Mouse (Mus musculus): ENCODE results near the gene Slc25a23. TPM values are rescaled to one million over a fixed set of nuclear protein-coding genes. Genes with fewer than 3 reads are reported as not detected.
A peak's percentile ranks its signal among the peaks of the same experiment; 100 is the strongest.

Gene Slc25a23
- polyA plus RNA-seq, 1 experiment, result 24.2 TPM

DNA sequence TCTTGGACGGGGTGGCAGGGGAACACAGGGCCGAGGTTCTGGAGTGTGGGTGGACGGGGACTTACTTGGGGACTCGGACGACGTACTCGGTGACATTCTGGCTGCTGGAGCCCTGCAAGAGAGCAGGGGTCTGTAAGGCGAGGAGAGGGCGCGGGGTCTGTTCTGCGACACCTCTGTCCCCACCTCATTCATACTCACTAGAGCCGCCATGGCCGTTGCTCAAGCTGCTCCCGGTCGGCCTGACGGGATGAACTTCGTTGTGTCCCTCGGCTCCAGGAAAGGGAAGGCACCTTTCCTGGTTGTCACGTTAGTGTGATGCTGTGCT, 48.8 kb downstream of the Slc25a23 start:
- Histone ChIP-seq H3K9me3 (replicated peaks; ENCODE audit: control insufficient read depth, insufficient read depth, low read length, poor library complexity, severe bottlenecking) (no peaks in the 10 kb centered on the region), H3K27ac (ENCODE audit: insufficient read depth, low read length) (peak overlapping the region; percentile 42), H3K27me3 (ENCODE audit: control insufficient read depth, insufficient read depth, low read length, poor library complexity, severe bottlenecking) (no peaks in the 10 kb centered on the region), H3K4me3 (ENCODE audit: low read depth, low read length) (peak overlapping the region; percentile 93), H3K36me3 (ENCODE audit: control insufficient read depth, insufficient read depth, low read length, poor library complexity, severe bottlenecking) (0 out of 2 replicates have a peak, but pooled peaks cover 4% of the 10 kb centered on the region), H3K4me1 (ENCODE audit: control insufficient read depth, insufficient read depth, low read length) (peaks cover 2% of the 10 kb centered on the region), H3K9ac (ENCODE audit: low read depth, poor library complexity, severe bottlenecking) (peak overlapping the region; percentile 87)
- TF ChIP-seq POLR2A (IDR thresholded peaks at IDR 0.05; ENCODE audit: insufficient read depth, low read length) (no peak), EP300 (IDR thresholded peaks at IDR 0.05; ENCODE audit: insufficient read depth, low read depth, low read length) (no peak), CTCF (IDR thresholded peaks at IDR 0.05; ENCODE audit: low read depth, low read length) (no peak)

DNA sequence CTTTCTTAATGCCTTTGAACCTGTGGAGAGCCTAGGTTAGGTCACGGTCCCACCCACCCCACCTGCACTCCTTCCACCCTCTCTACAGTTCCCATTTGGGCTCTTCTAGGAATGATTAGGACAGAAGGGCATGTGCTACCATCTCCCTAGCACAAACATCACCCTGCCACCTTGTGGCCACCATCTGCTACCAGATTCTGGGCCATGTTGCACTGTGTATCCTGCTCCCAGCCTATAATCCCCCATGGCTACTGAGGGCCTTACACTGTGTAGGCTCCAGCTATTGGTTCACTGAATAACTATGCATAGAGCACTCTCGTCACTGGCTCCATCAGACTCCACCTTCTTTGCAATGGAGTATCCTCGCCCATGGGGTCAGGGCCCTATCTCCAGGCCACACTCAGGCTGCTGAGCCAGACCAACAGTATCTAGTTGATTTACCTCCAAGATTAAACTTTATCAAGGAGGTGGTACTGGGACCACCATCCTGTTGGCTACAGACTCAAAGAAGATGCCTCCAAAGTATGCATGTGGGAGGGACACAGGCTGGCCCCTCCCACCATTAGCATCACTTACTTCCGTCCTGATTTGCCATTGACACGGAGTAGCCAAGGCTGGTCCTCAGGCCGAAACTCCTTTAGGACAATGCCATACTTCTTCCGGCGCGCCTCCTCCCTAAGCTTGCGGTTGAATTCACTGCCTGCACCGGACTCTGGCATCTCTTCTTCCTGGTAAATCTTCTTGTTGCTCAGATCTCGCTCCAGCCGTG, 52.3 kb downstream of the Slc25a23 start:
- Histone ChIP-seq H3K36me3 (ENCODE audit: control insufficient read depth, insufficient read depth, low read length, poor library complexity, severe bottlenecking) (peaks cover 17% of the 10 kb centered on the region), H3K4me1 (ENCODE audit: control insufficient read depth, insufficient read depth, low read length) (peaks cover 2% of the 10 kb centered on the region), H3K27me3 (ENCODE audit: control insufficient read depth, insufficient read depth, low read length, poor library complexity, severe bottlenecking) (no peaks in the 10 kb centered on the region), H3K27ac (ENCODE audit: insufficient read depth, low read length) (peak overlapping the region; percentile 84), H3K9me3 (replicated peaks; ENCODE audit: control insufficient read depth, insufficient read depth, low read length, poor library complexity, severe bottlenecking) (no peaks in the 10 kb centered on the region), H3K4me3 (ENCODE audit: low read depth, low read length) (no peak overlapping the region), H3K9ac (ENCODE audit: low read depth, poor library complexity, severe bottlenecking) (peak overlapping the region; percentile 10; the same call in 1 of the 2 replicates)
- no peak for TF ChIP-seq EP300 (IDR thresholded peaks at IDR 0.05; ENCODE audit: insufficient read depth, low read depth, low read length)
- peak; percentile 61 for TF ChIP-seq CTCF (IDR thresholded peaks at IDR 0.05; ENCODE audit: low read depth, low read length)

DNA sequence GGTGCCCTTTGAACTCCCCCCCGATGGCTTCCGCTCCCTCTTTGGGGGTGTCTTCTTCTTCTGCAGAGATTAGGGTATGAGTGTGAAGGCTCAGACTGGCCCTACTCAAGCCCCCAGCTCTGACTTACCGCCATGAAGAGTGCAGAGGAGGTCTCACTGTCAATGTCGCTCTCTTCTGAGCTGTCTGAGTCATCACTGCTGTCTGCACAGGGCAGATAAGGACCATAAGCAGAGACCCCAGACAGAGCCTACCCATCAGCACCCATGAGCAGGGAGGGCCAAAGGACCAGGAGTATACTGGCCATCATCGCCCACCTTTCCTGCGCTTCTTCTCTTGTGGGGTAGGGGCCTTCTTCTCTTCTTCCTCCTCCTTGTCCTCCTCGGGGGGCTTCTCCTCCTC, 55.7 kb downstream of the Slc25a23 start:
- Histone ChIP-seq H3K4me3 (ENCODE audit: low read depth, low read length) (no peak overlapping the region), H3K36me3 (ENCODE audit: control insufficient read depth, insufficient read depth, low read length, poor library complexity, severe bottlenecking) (peaks cover 17% of the 10 kb centered on the region), H3K4me1 (ENCODE audit: control insufficient read depth, insufficient read depth, low read length) (peaks cover 2% of the 10 kb centered on the region)

DNA sequence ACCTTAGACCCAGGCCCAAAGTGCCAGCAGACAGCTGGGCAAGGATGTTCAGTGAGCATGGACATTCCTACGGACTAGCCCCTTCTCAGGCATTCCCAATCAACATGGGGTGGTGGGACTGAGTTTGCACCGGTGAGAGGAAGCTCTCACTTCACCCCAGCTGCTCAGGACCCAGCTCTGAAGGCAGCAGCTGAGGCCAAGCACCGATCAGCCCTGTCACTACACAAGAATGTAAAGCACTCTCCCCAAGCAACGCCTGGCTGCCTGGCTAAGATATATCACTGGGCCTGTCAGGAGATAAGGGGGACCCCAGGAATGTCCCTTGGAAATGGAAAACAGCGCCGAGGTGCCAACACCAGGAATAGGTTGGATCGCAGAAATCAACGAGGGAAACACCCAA, 58.4 kb downstream of the Slc25a23 start:
- no peak overlapping the region for H3K9ac ChIP-seq (ENCODE audit: low read depth, poor library complexity, severe bottlenecking)
- no peaks in the 10 kb centered on the region for H3K27me3 ChIP-seq (ENCODE audit: control insufficient read depth, insufficient read depth, low read length, poor library complexity, severe bottlenecking)
- H3K4me3 ChIP-seq (ENCODE audit: low read depth, low read length), result no peak overlapping the region
- H3K36me3 ChIP-seq (ENCODE audit: control insufficient read depth, insufficient read depth, low read length, poor library complexity, severe bottlenecking), result peaks cover 21% of the 10 kb centered on the region
- no peaks in the 10 kb centered on the region for H3K4me1 ChIP-seq (ENCODE audit: control insufficient read depth, insufficient read depth, low read length)
- H3K27ac ChIP-seq (ENCODE audit: insufficient read depth, low read length), result no peak overlapping the region
- no peaks in the 10 kb centered on the region for H3K9me3 ChIP-seq (replicated peaks; ENCODE audit: control insufficient read depth, insufficient read depth, low read length, poor library complexity, severe bottlenecking)
- TF ChIP-seq POLR2A (IDR thresholded peaks at IDR 0.05; ENCODE audit: insufficient read depth, low read length) (no peak), CTCF (IDR thresholded peaks at IDR 0.05; ENCODE audit: low read depth, low read length) (no peak), EP300 (IDR thresholded peaks at IDR 0.05; ENCODE audit: insufficient read depth, low read depth, low read length) (no peak)

More for the DNA sequence above, 55.7 kb downstream of the Slc25a23 start:
- TF ChIP-seq POLR2A (IDR thresholded peaks at IDR 0.05; ENCODE audit: insufficient read depth, low read length), result no peak
- TF ChIP-seq EP300 (IDR thresholded peaks at IDR 0.05; ENCODE audit: insufficient read depth, low read depth, low read length), result no peak
- no peak for TF ChIP-seq CTCF (IDR thresholded peaks at IDR 0.05; ENCODE audit: low read depth, low read length)
- Histone ChIP-seq H3K27ac (ENCODE audit: insufficient read depth, low read length) (no peak overlapping the region), H3K9me3 (replicated peaks; ENCODE audit: control insufficient read depth, insufficient read depth, low read length, poor library complexity, severe bottlenecking) (no peaks in the 10 kb centered on the region), H3K27me3 (ENCODE audit: control insufficient read depth, insufficient read depth, low read length, poor library complexity, severe bottlenecking) (no peaks in the 10 kb centered on the region), H3K9ac (ENCODE audit: low read depth, poor library complexity, severe bottlenecking) (no peak overlapping the region)

DNA sequence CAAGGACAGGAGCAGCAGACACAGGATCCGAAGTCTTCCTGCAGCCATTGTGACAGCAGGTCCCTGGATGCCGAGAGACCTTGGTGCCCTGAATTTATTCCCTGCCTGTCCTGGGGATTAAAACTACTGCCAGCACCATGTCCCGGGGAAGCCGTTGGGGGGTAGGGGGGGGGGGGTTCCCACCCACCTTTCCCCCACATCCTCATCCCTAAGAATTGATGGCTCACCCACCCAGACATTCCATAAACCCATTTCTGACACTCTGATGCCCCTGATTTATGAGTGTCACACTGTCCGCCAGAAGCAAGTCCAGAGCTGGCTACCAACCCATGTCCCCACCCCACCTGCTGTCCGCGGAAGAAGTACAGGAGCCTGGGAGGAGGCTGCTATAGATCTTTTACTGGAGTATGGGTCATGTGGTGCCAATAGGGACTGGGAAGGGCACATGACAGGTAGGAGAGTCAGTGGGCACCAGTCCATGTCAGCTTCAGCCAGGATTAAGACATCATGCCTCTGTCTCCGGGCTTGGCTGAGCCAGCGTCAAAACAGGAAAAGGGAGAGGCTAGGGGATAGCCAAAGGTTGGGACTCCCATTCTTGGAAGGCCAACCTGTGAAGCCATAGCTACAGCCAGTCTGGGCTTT, 59.6 kb downstream of the Slc25a23 start, which contains the start of gene Pspn:
Gene Pspn, minus strand, starts transcription at position 51 of the 642 bp plus-strand sequence.
- H3K36me3 ChIP-seq (ENCODE audit: control insufficient read depth, insufficient read depth, low read length, poor library complexity, severe bottlenecking), result peaks cover 26% of the 10 kb centered on the region
- H3K4me1 ChIP-seq (ENCODE audit: control insufficient read depth, insufficient read depth, low read length), result no peaks in the 10 kb centered on the region
- H3K4me3 ChIP-seq (ENCODE audit: low read depth, low read length), result no peak within 1 kb of the TSS
- H3K27ac ChIP-seq (ENCODE audit: insufficient read depth, low read length), result no peak within 1 kb of the TSS
- no peaks in the 10 kb centered on the region for H3K9me3 ChIP-seq (replicated peaks; ENCODE audit: control insufficient read depth, insufficient read depth, low read length, poor library complexity, severe bottlenecking)
- no peak within 1 kb of the TSS for H3K9ac ChIP-seq (ENCODE audit: low read depth, poor library complexity, severe bottlenecking)
- TF ChIP-seq EP300 (IDR thresholded peaks at IDR 0.05; ENCODE audit: insufficient read depth, low read depth, low read length), result no peak
- no peak for TF ChIP-seq POLR2A (IDR thresholded peaks at IDR 0.05; ENCODE audit: insufficient read depth, low read length)
- no peak for TF ChIP-seq CTCF (IDR thresholded peaks at IDR 0.05; ENCODE audit: low read depth, low read length)
- H3K27me3 ChIP-seq (ENCODE audit: control insufficient read depth, insufficient read depth, low read length, poor library complexity, severe bottlenecking), result no peaks in the 10 kb centered on the region

DNA sequence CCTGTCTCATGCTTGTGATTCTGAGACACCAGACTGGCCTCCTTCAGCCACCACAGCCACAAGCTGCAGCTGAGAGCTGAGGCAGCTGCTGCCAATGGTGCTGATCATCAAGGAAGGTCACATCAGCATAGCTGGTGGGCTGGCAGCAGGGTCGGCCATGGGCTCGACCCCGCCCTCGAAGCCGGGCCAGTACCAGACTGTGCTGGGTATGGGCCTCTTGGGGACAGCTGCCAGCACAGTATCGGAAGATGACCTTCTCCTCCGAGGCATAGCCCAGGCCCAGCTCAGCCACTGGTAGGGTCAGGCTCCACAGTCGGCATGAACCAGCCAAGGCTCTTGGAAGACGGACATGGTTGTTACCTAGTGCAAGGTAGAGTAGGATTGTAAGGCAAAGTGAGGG, 60.2 kb downstream of the Slc25a23 start:
- no peak overlapping the region for H3K4me3 ChIP-seq (ENCODE audit: low read depth, low read length)
- H3K4me1 ChIP-seq (ENCODE audit: control insufficient read depth, insufficient read depth, low read length), result no peaks in the 10 kb centered on the region
- no peak overlapping the region for H3K27ac ChIP-seq (ENCODE audit: insufficient read depth, low read length)
- no peaks in the 10 kb centered on the region for H3K9me3 ChIP-seq (replicated peaks; ENCODE audit: control insufficient read depth, insufficient read depth, low read length, poor library complexity, severe bottlenecking)
- H3K27me3 ChIP-seq (ENCODE audit: control insufficient read depth, insufficient read depth, low read length, poor library complexity, severe bottlenecking), result no peaks in the 10 kb centered on the region
- no peak for TF ChIP-seq CTCF (IDR thresholded peaks at IDR 0.05; ENCODE audit: low read depth, low read length)
- TF ChIP-seq EP300 (IDR thresholded peaks at IDR 0.05; ENCODE audit: insufficient read depth, low read depth, low read length), result no peak
- no peak for TF ChIP-seq POLR2A (IDR thresholded peaks at IDR 0.05; ENCODE audit: insufficient read depth, low read length)
- H3K9ac ChIP-seq (ENCODE audit: low read depth, poor library complexity, severe bottlenecking), result no peak overlapping the region
- H3K36me3 ChIP-seq (ENCODE audit: control insufficient read depth, insufficient read depth, low read length, poor library complexity, severe bottlenecking), result peaks cover 31% of the 10 kb centered on the region

Measured in ES-Bruce4 (cell line).